Mouse (Mus musculus) forebrain, embryonic 14.5 days (tissue): Measurements from ENCODE around the gene Olfr1093. TPM values are rescaled to one million over a fixed set of nuclear protein-coding genes. Genes with fewer than 3 reads are reported as not detected.

ENCODE experiments used
- ATAC-seq: fragments of 200-750 bp; cut with Nextera tagmentation; 2 replicates; pipeline ENCODE4 v1.8.0; 2017; ENCODE audit warnings: mild to moderate bottlenecking, moderate library complexity
- DNase-seq: peaks from one replicate; pipeline ENCODE4 v3.0.0-alpha.2; 2015; ENCODE audit warnings: low spot score
- H3K27ac ChIP-seq: fragments of 300-500 bp; sonication (generic); 2 replicates; pipeline ENCODE4 v1.5.1; 2014; ENCODE audit warnings: low read depth, mild to moderate bottlenecking, control low read depth, low read length, moderate library complexity
- H3K27me3 ChIP-seq: fragments of 300-500 bp; sonication (generic); replicated peaks from 2 replicates; pipeline ENCODE4 v1.6.1; 2014; ENCODE audit warnings: low read length, control low read depth, mixed read lengths; ENCODE audit not compliant: control insufficient read depth, insufficient read depth
- H3K36me3 ChIP-seq: fragments of 300-500 bp; sonication (generic); 2 replicates; pipeline ENCODE4 v1.6.1; 2014; ENCODE audit warnings: low read length, control low read depth; ENCODE audit not compliant: control insufficient read depth, insufficient read depth
- H3K4me1 ChIP-seq: fragments of 300-500 bp; sonication (generic); 2 replicates; pipeline ENCODE4 v1.6.1; 2014; ENCODE audit warnings: antibody characterized with exemption, low read length, control low read depth; ENCODE audit not compliant: control insufficient read depth, insufficient read depth
- H3K4me2 ChIP-seq: fragments of 300-500 bp; sonication (generic); 2 replicates; pipeline ENCODE4 v1.6.1; 2014; ENCODE audit warnings: mild to moderate bottlenecking, control low read depth, low read length
- H3K4me3 ChIP-seq: fragments of 300-500 bp; sonication (generic); 2 replicates; pipeline ENCODE4 v1.5.1; 2014; ENCODE audit warnings: low read depth, low read length, control low read depth
- H3K9ac ChIP-seq: fragments of 300-500 bp; sonication (generic); 2 replicates; pipeline ENCODE4 v1.6.1; 2014; ENCODE audit warnings: mild to moderate bottlenecking, low read length, control low read depth, moderate library complexity
- H3K9me3 ChIP-seq: fragments of 300-500 bp; sonication (generic); replicated peaks from 2 replicates; pipeline ENCODE4 v1.6.1; 2016; ENCODE audit warnings: low read length, control low read depth, mixed read lengths; ENCODE audit not compliant: control insufficient read depth
- WGBS: fragments of 180-500 bp; shearing (Covaris S2); extraction: QIAGEN DNeasy Blood & Tissue Kit; methylation state at CpG from one replicate; pipeline ENCODE4 v1.1.7; 2014; 5-methylcytosine and 5-hydroxymethylcytosine counted together
- polyA plus RNA-seq: library from polyadenylated mRNA; unstranded; fragments of >200 nt; fragmentation: Nextera tagmentation; extraction: Ambion mirVana; gene quantifications from 2 replicates; pipeline ENCODE4 v1.2.1, GENCODE M21; 2014

Gene Olfr1093
- polyA plus RNA-seq = not detected in 2 replicates

GRCm38 (mm10) chr2:86782179-86782578, at the start of gene Olfr1093:
TSS of gene Olfr1093 (plus strand) at chr2:86782479.
- 94% methylated on average over 2 of the region's 2 CpGs for WGBS
- no peak within 1 kb of the TSS for H3K4me2 ChIP-seq
- no peak within 1 kb of the TSS for H3K4me3 ChIP-seq
- ATAC-seq (no peak), DNase-seq (no peak)
- H3K4me1 ChIP-seq = no peaks in the 10 kb centered on the region
- H3K9me3 ChIP-seq = no peaks in the 10 kb centered on the region
- no peak within 1 kb of the TSS for H3K9ac ChIP-seq
- no peaks in the 10 kb centered on the region for H3K36me3 ChIP-seq
- no peak within 1 kb of the TSS for H3K27ac ChIP-seq
- H3K27me3 ChIP-seq = no peaks in the 10 kb centered on the region

GRCm38 (mm10) chr2:86733601-86734000, 48.7 kb upstream of the Olfr1093 start, which contains the start of gene Olfr1089:
TSS of gene Olfr1089 (minus strand) at chr2:86733701.
- Histone ChIP-seq H3K4me1 (no peaks in the 10 kb centered on the region), H3K4me2 (no peak within 1 kb of the TSS), H3K27me3 (no peaks in the 10 kb centered on the region), H3K9me3 (no peaks in the 10 kb centered on the region), H3K27ac (no peak within 1 kb of the TSS), H3K36me3 (no peaks in the 10 kb centered on the region), H3K9ac (no peak within 1 kb of the TSS), H3K4me3 (no peak within 1 kb of the TSS)
- ATAC-seq (no peak), DNase-seq (no peak)

GRCm38 (mm10) chr2:86758893-86759292, 23.4 kb upstream of the Olfr1093 start, which contains the start of gene Olfr1090:
TSS of gene Olfr1090 (minus strand) at chr2:86758993.
- ATAC-seq (no peak), DNase-seq (no peak)
- Histone ChIP-seq H3K36me3 (no peaks in the 10 kb centered on the region), H3K9me3 (no peaks in the 10 kb centered on the region), H3K4me1 (no peaks in the 10 kb centered on the region), H3K4me2 (no peak within 1 kb of the TSS), H3K27ac (no peak within 1 kb of the TSS), H3K4me3 (no peak within 1 kb of the TSS), H3K27me3 (no peaks in the 10 kb centered on the region), H3K9ac (no peak within 1 kb of the TSS)
- WGBS = 94% methylated on average over 1 of the region's 1 CpGs

- Histone ChIP-seq H3K27ac (no peak overlapping the region), H3K4me1 (no peaks in the 10 kb centered on the region), H3K4me3 (no peak overlapping the region), H3K9ac (no peak overlapping the region), H3K4me2 (no peak overlapping the region), H3K36me3 (no peaks in the 10 kb centered on the region), H3K9me3 (no peaks in the 10 kb centered on the region), H3K27me3 (no peaks in the 10 kb centered on the region)
- DNase-seq (no peak), ATAC-seq (no peak)
- WGBS = 97% methylated on average over 6 of the region's 6 CpGs
Observed at GRCm38 (mm10) chr2:86761050-86761449, 21.2 kb upstream of the Olfr1093 start.

- no peak for DNase-seq
- H3K27ac ChIP-seq = no peak within 1 kb of the TSS
- no peak within 1 kb of the TSS for H3K4me3 ChIP-seq
- H3K4me1 ChIP-seq = no peaks in the 10 kb centered on the region
- no peak for ATAC-seq
- H3K9ac ChIP-seq = no peak within 1 kb of the TSS
- no peaks in the 10 kb centered on the region for H3K36me3 ChIP-seq
- no peaks in the 10 kb centered on the region for H3K27me3 ChIP-seq
- no peaks in the 10 kb centered on the region for H3K9me3 ChIP-seq
- no peak within 1 kb of the TSS for H3K4me2 ChIP-seq
Observed at GRCm38 (mm10) chr2:86809918-86810317, 27.6 kb downstream of the Olfr1093 start, which contains the start of gene Olfr141. TSS of gene Olfr141 (minus strand) at chr2:86810018.

- Histone ChIP-seq H3K4me3 (no peak within 1 kb of the TSS), H3K9me3 (no peaks in the 10 kb centered on the region), H3K9ac (no peak within 1 kb of the TSS), H3K4me2 (no peak within 1 kb of the TSS), H3K27me3 (no peaks in the 10 kb centered on the region), H3K36me3 (no peaks in the 10 kb centered on the region), H3K4me1 (no peaks in the 10 kb centered on the region), H3K27ac (no peak within 1 kb of the TSS)
- no peak for DNase-seq
- no peak for ATAC-seq
Observed at GRCm38 (mm10) chr2:86824363-86824762, 42.1 kb downstream of the Olfr1093 start, which contains the start of gene Olfr1094. TSS of gene Olfr1094 (plus strand) at chr2:86824663.

Other genes with a start within 250 kb of the Olfr1093 start
- not detected in 2 replicates for gene Olfr1079, start 240.0 kb upstream of the Olfr1093 start, polyA plus RNA-seq
- not detected in 2 replicates for gene Olfr1080, start 224.2 kb upstream of the Olfr1093 start, polyA plus RNA-seq
- gene Olfr1082, start 183.5 kb upstream of the Olfr1093 start, polyA plus RNA-seq = not detected in 2 replicates
- not detected in 2 replicates for gene Olfr1084, start 142.8 kb upstream of the Olfr1093 start, polyA plus RNA-seq
- gene Olfr1085, start 120.5 kb upstream of the Olfr1093 start, polyA plus RNA-seq = not detected in 2 replicates
- not detected in 2 replicates for gene Olfr1086, start 102.4 kb upstream of the Olfr1093 start, polyA plus RNA-seq
- gene Olfr1087, start 84.1 kb upstream of the Olfr1093 start, polyA plus RNA-seq = not detected in 2 replicates
- gene Olfr1089, start 48.8 kb upstream of the Olfr1093 start, polyA plus RNA-seq = not detected in 2 replicates
- gene Olfr1090, start 23.5 kb upstream of the Olfr1093 start, polyA plus RNA-seq = not detected in 2 replicates
- not detected in 2 replicates for gene Olfr141, start 27.5 kb downstream of the Olfr1093 start, polyA plus RNA-seq
- gene Olfr1094, start 42.2 kb downstream of the Olfr1093 start, polyA plus RNA-seq = not detected in 2 replicates
- gene Olfr1095, start 69.2 kb downstream of the Olfr1093 start, polyA plus RNA-seq = not detected in 2 replicates
- not detected in 2 replicates for gene Gm13723, start 92.3 kb downstream of the Olfr1093 start, polyA plus RNA-seq
- gene Olfr1097, start 109.7 kb downstream of the Olfr1093 start, polyA plus RNA-seq = not detected in 2 replicates
- not detected in 2 replicates for gene Olfr1098, start 142.1 kb downstream of the Olfr1093 start, polyA plus RNA-seq
- not detected in 2 replicates for gene Olfr1099, start 178.2 kb downstream of the Olfr1093 start, polyA plus RNA-seq
- gene Olfr1100, start 197.5 kb downstream of the Olfr1093 start, polyA plus RNA-seq = not detected in 2 replicates
- not detected in 2 replicates for gene Olfr1101, start 208.7 kb downstream of the Olfr1093 start, polyA plus RNA-seq
- not detected in 2 replicates for gene Olfr1102, start 215.9 kb downstream of the Olfr1093 start, polyA plus RNA-seq
- gene Olfr1104, start 244.6 kb downstream of the Olfr1093 start, polyA plus RNA-seq = not detected in 2 replicates